Mouse (Mus musculus) liver, postnatal 0 days (tissue): Measurements from ENCODE around the gene Klk13.

ENCODE experiments used
- CTCF ChIP-seq: sonication (generic); IDR thresholded peaks from 2 replicates; pipeline ENCODE4 v1.5.1; 2016; ENCODE audit warnings: antibody characterized with exemption, low read depth
- EP300 ChIP-seq: IDR thresholded peaks from 2 replicates; pipeline ENCODE4 v1.6.1; 2016; ENCODE audit warnings: antibody characterized with exemption, low read depth, mild to moderate bottlenecking

GRCm38 (mm10) chr7:43769636-43770035 is 57.3 kb downstream of the Klk13 start:
- TF ChIP-seq CTCF (no peak), EP300 (no peak)
